Mouse (Mus musculus) activated CD4-positive, CD25-positive, alpha-beta regulatory T cell, adult 9 weeks (primary cell): Measurements from ENCODE around the gene Olfr344. TPM values are rescaled to one million over a fixed set of nuclear protein-coding genes. Genes with fewer than 3 reads are reported as not detected.

Source experiments
- polyA plus RNA-seq: library from polyadenylated mRNA; unstranded; fragments of 100-300 nt; shearing (Covaris generic); gene quantifications from one replicate; pipeline ENCODE4 v1.2.1, GENCODE M21; 2017

Gene Olfr344
- polyA plus RNA-seq = not detected

DNA sequence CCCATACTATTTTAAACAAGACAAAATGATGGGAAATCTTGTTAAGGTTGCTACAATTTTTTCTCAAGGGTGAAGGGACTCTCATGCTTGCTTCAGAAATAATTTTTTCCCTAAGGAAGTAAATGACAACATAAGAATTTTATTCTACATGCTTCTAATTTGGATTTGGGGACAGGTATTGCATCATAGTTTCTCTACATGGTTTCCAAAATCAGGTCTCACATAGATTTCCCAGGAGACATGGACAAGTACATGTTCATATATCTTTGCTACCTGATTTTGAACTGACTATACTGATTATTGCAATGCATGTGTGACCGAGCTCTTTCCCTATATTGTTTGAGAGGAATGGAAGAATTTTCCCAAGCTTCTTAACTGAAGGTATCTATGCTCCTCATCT lies at the start of gene Olfr344:
Olfr344 (plus strand) TSS at position 301 of the 400 bp plus-strand sequence.

DNA sequence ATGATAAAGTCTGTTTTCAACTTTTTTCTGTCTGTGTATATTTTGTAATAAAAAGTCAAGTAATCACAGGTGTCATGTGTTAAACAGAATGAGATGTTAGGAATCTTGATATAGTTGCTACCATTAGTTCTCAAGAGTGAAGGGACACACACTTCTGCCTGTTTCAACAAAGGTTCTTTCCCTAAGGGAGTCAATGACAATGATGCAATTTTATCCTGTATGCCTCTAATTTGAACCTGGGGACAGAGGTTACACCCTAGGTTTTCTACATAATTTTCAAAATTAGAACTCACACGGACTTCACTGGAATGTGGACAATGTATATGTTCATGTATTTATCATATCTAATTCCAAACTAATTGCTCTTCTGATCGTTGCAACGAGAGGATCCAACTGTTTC lies 41.8 kb upstream of the Olfr344 start, which contains the start of gene Olfr342:
Olfr342 (plus strand) TSS at position 301 of the 400 bp plus-strand sequence.

Other genes with a start within 250 kb of the Olfr344 start
- gene Olfr338, start 193.1 kb upstream of the Olfr344 start, polyA plus RNA-seq = 0.05 TPM
- not detected for gene Olfr339, start 147.7 kb upstream of the Olfr344 start, polyA plus RNA-seq
- not detected for gene Olfr340, start 114.1 kb upstream of the Olfr344 start, polyA plus RNA-seq
- gene Olfr341, start 84.2 kb upstream of the Olfr344 start, polyA plus RNA-seq = not detected
- not detected for gene Olfr342, start 41.7 kb upstream of the Olfr344 start, polyA plus RNA-seq
- gene Olfr345, start 73.4 kb downstream of the Olfr344 start, polyA plus RNA-seq = not detected
- not detected for gene Olfr346, start 119.1 kb downstream of the Olfr344 start, polyA plus RNA-seq
- not detected for gene Olfr347, start 165.2 kb downstream of the Olfr344 start, polyA plus RNA-seq
- gene Olfr348, start 217.6 kb downstream of the Olfr344 start, polyA plus RNA-seq = not detected
- not detected for gene Olfr50, start 223.9 kb downstream of the Olfr344 start, polyA plus RNA-seq